Mouse (Mus musculus) CH12.LX (cell line): ENCODE measurements around the gene Prap1.
A peak's percentile ranks its signal among the peaks of the same experiment; 100 is the strongest.

Experiments
- CHD1 ChIP-seq: IDR thresholded peaks from 2 replicates; pipeline ENCODE4 v1.6.1; 2012; ENCODE audit warnings: low read depth, low read length, improper control_type of control experiment, inconsistent platforms
- CTCF ChIP-seq, 2 experiments: IDR thresholded peaks in 1 of 2; conservative IDR thresholded peaks in 1 of 2; 2 replicates each; pipeline ENCODE4 v1.5.1; 2011 to 2012; ENCODE audit warnings: low read depth in 2 of 2, low read length in 2 of 2, improper control_type of control experiment in 1 of 2, inconsistent platforms in 1 of 2, mild to moderate bottlenecking in 1 of 2, moderate library complexity in 1 of 2
- ELF1 ChIP-seq: IDR thresholded peaks from 2 replicates; pipeline ENCODE4 v1.6.1; 2014; ENCODE audit warnings: low read depth, mild to moderate bottlenecking, inconsistent platforms, low read length, improper control_type of control experiment
- ETS1 ChIP-seq: conservative IDR thresholded peaks from 2 replicates; pipeline ENCODE4 v1.6.1; 2012; ENCODE audit warnings: low read depth, mild to moderate bottlenecking, inconsistent platforms, low read length, improper control_type of control experiment, moderate library complexity
- GABPA ChIP-seq: IDR thresholded peaks from 2 replicates; pipeline ENCODE4 v1.6.1; 2012; ENCODE audit warnings: low read depth, low read length, improper control_type of control experiment, inconsistent platforms; ENCODE audit not compliant: insufficient replicate concordance
- MAFK ChIP-seq: IDR thresholded peaks from 2 replicates; pipeline ENCODE4 v1.6.1; 2011; ENCODE audit warnings: low read length, improper control_type of control experiment; ENCODE audit not compliant: insufficient replicate concordance
- MEF2A ChIP-seq: IDR thresholded peaks from 2 replicates; pipeline ENCODE4 v1.6.1; 2014; ENCODE audit warnings: low read depth, mild to moderate bottlenecking, inconsistent platforms, low read length, improper control_type of control experiment, borderline replicate concordance
- MYC ChIP-seq: IDR thresholded peaks from 2 replicates; pipeline ENCODE4 v1.6.1; 2011; ENCODE audit warnings: low read depth, mild to moderate bottlenecking, improper control_type of control experiment, low read length
- PAX5 ChIP-seq: IDR thresholded peaks from 2 replicates; pipeline ENCODE4 v1.6.1; 2012; ENCODE audit warnings: low read length, inconsistent platforms, mixed read lengths
- POLR2A ChIP-seq: IDR thresholded peaks from 2 replicates; pipeline ENCODE4 v1.6.1; 2011; ENCODE audit warnings: low read depth, mild to moderate bottlenecking, improper control_type of control experiment, low read length
- ZC3H11A ChIP-seq: IDR thresholded peaks from 2 replicates; pipeline ENCODE4 v1.6.1; 2012; ENCODE audit warnings: low read depth, mild to moderate bottlenecking, inconsistent platforms, low read length, improper control_type of control experiment
- ZKSCAN1 ChIP-seq: IDR thresholded peaks from 2 replicates; pipeline ENCODE4 v1.6.1; 2012; ENCODE audit warnings: low read depth, inconsistent platforms, low read length, improper control_type of control experiment, borderline replicate concordance
- ZNF384 ChIP-seq: IDR thresholded peaks from 2 replicates; pipeline ENCODE4 v1.6.1; 2012; ENCODE audit warnings: low read depth, low read length, improper control_type of control experiment, inconsistent platforms

DNA sequence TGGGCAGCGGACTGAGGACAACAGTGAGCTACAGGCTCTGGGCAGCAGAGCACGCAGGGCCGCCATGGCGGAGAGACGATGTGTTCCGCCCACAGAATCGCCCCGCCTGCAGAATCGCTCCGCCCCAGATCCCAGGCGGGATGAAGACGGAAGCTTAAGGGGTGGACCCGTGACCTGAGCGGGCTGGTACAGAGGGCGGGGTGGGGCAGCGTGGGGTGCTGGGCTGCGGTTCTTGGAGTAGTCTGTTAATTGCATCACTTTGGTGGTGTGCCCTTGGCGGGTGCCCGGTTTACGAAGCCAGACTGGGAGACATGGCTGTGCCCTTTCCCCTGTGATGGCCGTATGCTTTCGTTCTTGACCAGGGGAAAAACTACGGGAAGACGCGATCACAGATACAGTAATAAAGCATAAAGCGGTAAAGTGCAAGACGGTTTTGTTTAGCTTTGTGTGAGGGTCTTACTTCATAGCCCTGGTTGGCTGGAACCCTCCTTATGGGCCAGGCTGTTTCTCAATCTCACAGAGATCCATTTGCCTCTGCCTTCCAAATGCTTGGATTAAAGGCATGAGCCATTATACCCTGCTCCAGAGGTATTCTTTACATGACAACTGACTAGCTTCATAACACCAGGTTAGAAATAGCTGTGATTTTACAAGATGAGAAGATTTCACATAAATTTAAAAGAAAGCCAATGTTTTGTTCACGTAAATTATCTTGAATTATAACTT lies 23.3 kb downstream of the Prap1 start, which contains the start of gene Echs1:
- TF ChIP-seq CTCF (conservative IDR thresholded peaks at IDR 0.05 in 1 of 2, IDR thresholded peaks at IDR 0.05 in 1 of 2; ENCODE audit: low read depth in 2 of 2, low read length in 2 of 2), result no peak
- no peak for TF ChIP-seq GABPA
- TF ChIP-seq ZNF384, result no peak
- no peak for TF ChIP-seq ZC3H11A
- no peak for TF ChIP-seq MAFK
- no peak for TF ChIP-seq PAX5
- peak; percentile 51; the same call in 1 of the 2 replicates for TF ChIP-seq MYC
- peak; percentile 77 for TF ChIP-seq ELF1
- TF ChIP-seq POLR2A, result peak; percentile 86
- no peak for TF ChIP-seq ZKSCAN1
- TF ChIP-seq CHD1, result no peak
- peak; percentile 41; the same call in 1 of the 2 replicates for TF ChIP-seq MEF2A
- no peak for TF ChIP-seq ETS1
